Mouse (Mus musculus) limb, embryonic 12.5 days (tissue): Measurements from ENCODE around the gene Fam136a. TPM values are rescaled to one million over a fixed set of nuclear protein-coding genes. Genes with fewer than 3 reads are reported as not detected.

Experiments
- ATAC-seq: fragments of 200-750 bp; cut with Nextera tagmentation; 2 replicates; pipeline ENCODE4 v1.8.0; 2017; ENCODE audit warnings: low read depth, moderate TSS enrichment; ENCODE audit not compliant: insufficient number of reproducible peaks, insufficient read depth, low FRiP score, low TSS enrichment
- H3K27ac ChIP-seq: fragments of 300-500 bp; sonication (generic); 2 replicates; pipeline ENCODE4 v1.5.1; 2016; ENCODE audit warnings: mild to moderate bottlenecking, moderate library complexity
- H3K27me3 ChIP-seq: fragments of 300-500 bp; sonication (generic); 2 replicates; pipeline ENCODE4 v1.6.1; 2016; ENCODE audit warnings: mild to moderate bottlenecking, moderate library complexity
- H3K36me3 ChIP-seq: fragments of 300-500 bp; sonication (generic); 2 replicates; pipeline ENCODE4 v1.6.1; 2016; ENCODE audit warnings: mild to moderate bottlenecking, moderate library complexity
- H3K4me1 ChIP-seq: fragments of 300-500 bp; sonication (generic); replicated peaks from 2 replicates; pipeline ENCODE4 v1.6.1; 2016
- H3K4me2 ChIP-seq: fragments of 300-500 bp; sonication (generic); 2 replicates; pipeline ENCODE4 v1.6.1; 2016; ENCODE audit warnings: mild to moderate bottlenecking, moderate library complexity
- H3K4me3 ChIP-seq: fragments of 300-500 bp; sonication (generic); replicated peaks from 2 replicates; pipeline ENCODE4 v1.5.1; 2016; ENCODE audit warnings: mild to moderate bottlenecking
- H3K9ac ChIP-seq: fragments of 300-500 bp; sonication (generic); replicated peaks from 2 replicates; pipeline ENCODE4 v1.6.1; 2016; ENCODE audit warnings: mild to moderate bottlenecking, moderate library complexity
- H3K9me3 ChIP-seq: fragments of 300-500 bp; sonication (generic); 2 replicates; pipeline ENCODE4 v1.6.1; 2016; ENCODE audit warnings: mild to moderate bottlenecking, moderate library complexity
- WGBS: fragments of 180-500 bp; shearing (Covaris S2); methylation state at CpG from one replicate; pipeline ENCODE4 v1.1.7; 2016; 5-methylcytosine and 5-hydroxymethylcytosine counted together
- polyA plus RNA-seq: library from polyadenylated mRNA; unstranded; fragments of >200 nt; fragmentation: Nextera tagmentation; extraction: Ambion mirVana; gene quantifications from 2 replicates; pipeline ENCODE4 v1.2.1, GENCODE M21; 2016

Gene Fam136a
- polyA plus RNA-seq, 1 experiment from 2014 or later: 145 TPM

DNA sequence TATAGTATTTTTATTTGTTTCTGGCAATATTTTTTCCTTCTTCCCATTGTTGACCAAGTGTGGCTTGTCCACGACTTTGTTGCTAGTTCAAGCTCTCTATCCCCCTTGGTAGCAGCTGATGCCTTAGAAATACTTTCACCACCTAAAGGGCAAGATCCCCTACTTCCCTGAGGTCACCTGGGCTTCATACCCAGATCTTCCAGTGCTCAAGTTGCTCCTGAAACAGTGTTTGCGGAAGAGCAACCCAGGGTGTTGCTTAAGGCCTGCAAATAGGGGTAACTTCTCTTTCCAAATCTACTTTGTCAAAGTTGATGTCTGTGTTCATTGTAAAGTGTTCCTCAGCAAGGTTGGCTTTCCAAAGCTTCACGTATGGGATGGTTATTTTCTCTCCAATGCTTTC, 53.8 kb downstream of the Fam136a start:
- Histone ChIP-seq H3K4me1 (no peaks in the 10 kb centered on the region), H3K9me3 (no peaks in the 10 kb centered on the region), H3K4me3 (no peak overlapping the region), H3K9ac (no peak overlapping the region), H3K27me3 (no peaks in the 10 kb centered on the region), H3K36me3 (peaks cover 81% of the 10 kb centered on the region), H3K27ac (no peak overlapping the region), H3K4me2 (no peak overlapping the region)
- no peak for ATAC-seq
- 86% methylated on average over 3 of the region's 3 CpGs for WGBS

Other genes with a start within 250 kb of the Fam136a start
- 1.5 and 2.5 TPM in 2 replicates for gene Tgfa, start 170.4 kb upstream of the Fam136a start, polyA plus RNA-seq
- 790 and 833 TPM in 2 replicates for gene Snrpg, start 5.7 kb downstream of the Fam136a start, polyA plus RNA-seq
- 76.4 and 79.3 TPM in 2 replicates for gene Pcyox1, start 31.5 kb downstream of the Fam136a start, polyA plus RNA-seq
- 298 and 331 TPM in 2 replicates for gene Tia1, start 38.6 kb downstream of the Fam136a start, polyA plus RNA-seq
- gene Gm44790, start 61.0 kb downstream of the Fam136a start, polyA plus RNA-seq: 0.50 TPM in 1 of 2 replicates, not detected in the other
- 25.8 and 27.3 TPM in 2 replicates for gene C87436, start 72.7 kb downstream of the Fam136a start, polyA plus RNA-seq
- 546 and 583 TPM in 2 replicates for gene Pcbp1, start 160.7 kb downstream of the Fam136a start, polyA plus RNA-seq